Mouse (Mus musculus): ENCODE data around the gene Srd5a3. TPM values are rescaled to one million over a fixed set of nuclear protein-coding genes. Genes with fewer than 3 reads are reported as not detected.

Gene Srd5a3
- polyA plus RNA-seq, 1 experiment from 2014 or later, result 20.1 TPM

DNA sequence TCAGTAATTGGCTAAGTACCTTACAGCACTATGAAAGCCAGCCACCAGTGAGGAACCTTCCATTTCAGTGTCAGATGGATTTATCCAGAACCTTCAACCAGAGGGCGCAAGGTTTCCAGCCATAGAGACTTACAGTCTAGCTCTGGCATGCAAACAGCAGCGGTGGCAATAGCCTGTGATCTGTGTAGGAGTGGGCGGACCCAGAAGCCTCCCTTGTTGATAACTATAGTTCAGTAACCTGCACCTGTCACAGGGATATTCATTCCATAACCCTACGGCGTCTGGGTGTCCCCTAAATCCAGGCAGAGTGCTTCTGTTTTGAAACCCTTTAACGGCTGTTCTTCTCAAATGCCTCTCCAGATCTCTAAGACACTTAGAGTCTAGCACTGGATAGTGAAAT lies 19.5 kb downstream of the Srd5a3 start:
- Histone ChIP-seq H3K4me1 (no peaks in the 10 kb centered on the region), H3K4me3 (no peak overlapping the region), H3K4me2 (replicated peaks) (no peak overlapping the region), H3K27me3 (replicated peaks) (no peaks in the 10 kb centered on the region), H3K27ac (no peak overlapping the region), H3K9me3 (no peaks in the 10 kb centered on the region), H3K9ac (no peak overlapping the region), H3K36me3 (peaks cover 10% of the 10 kb centered on the region; the same call in 1 of the 2 replicates)
- no peak for ATAC-seq (ENCODE audit: low FRiP score, low read depth)
- 89% methylated on average over 6 of the region's 6 CpGs for WGBS

GRCm38 (mm10) chr5:76160086-76160485 lies 20.0 kb downstream of the Srd5a3 start:
- peaks cover 10% of the 10 kb centered on the region; the same call in 1 of the 2 replicates for H3K36me3 ChIP-seq
- WGBS, result 71% methylated on average over 3 of the region's 3 CpGs
- ATAC-seq (ENCODE audit: low FRiP score, low read depth), result no peak
- H3K4me3 ChIP-seq, result no peak overlapping the region
- H3K9ac ChIP-seq, result no peak overlapping the region
- no peaks in the 10 kb centered on the region for H3K4me1 ChIP-seq
- no peak overlapping the region for H3K27ac ChIP-seq
- H3K27me3 ChIP-seq (replicated peaks), result no peaks in the 10 kb centered on the region
- no peak overlapping the region for H3K4me2 ChIP-seq (replicated peaks)
- H3K9me3 ChIP-seq, result no peaks in the 10 kb centered on the region

- no peaks in the 10 kb centered on the region for H3K36me3 ChIP-seq
- H3K4me1 ChIP-seq, result no peaks in the 10 kb centered on the region
- no peak overlapping the region for H3K4me2 ChIP-seq (replicated peaks)
- no peaks in the 10 kb centered on the region for H3K9me3 ChIP-seq
- no peak overlapping the region for H3K9ac ChIP-seq
- no peak for ATAC-seq (ENCODE audit: low FRiP score, low read depth)
- H3K27me3 ChIP-seq (replicated peaks), result no peaks in the 10 kb centered on the region
- no peak overlapping the region for H3K4me3 ChIP-seq
- 92% methylated on average over 6 of the region's 6 CpGs for WGBS
- no peak overlapping the region for H3K27ac ChIP-seq
Measured at GRCm38 (mm10) chr5:76161491-76161890, 21.4 kb downstream of the Srd5a3 start.

GRCm38 (mm10) chr5:76162926-76163325 lies 22.9 kb downstream of the Srd5a3 start:
- no peak for ATAC-seq (ENCODE audit: low FRiP score, low read depth)
- Histone ChIP-seq H3K27me3 (replicated peaks) (no peaks in the 10 kb centered on the region), H3K27ac (no peak overlapping the region), H3K9ac (no peak overlapping the region), H3K9me3 (no peaks in the 10 kb centered on the region), H3K4me3 (no peak overlapping the region), H3K4me1 (no peaks in the 10 kb centered on the region), H3K4me2 (replicated peaks) (no peak overlapping the region), H3K36me3 (no peaks in the 10 kb centered on the region)
- WGBS, result 91% methylated on average over 5 of the region's 5 CpGs

DNA sequence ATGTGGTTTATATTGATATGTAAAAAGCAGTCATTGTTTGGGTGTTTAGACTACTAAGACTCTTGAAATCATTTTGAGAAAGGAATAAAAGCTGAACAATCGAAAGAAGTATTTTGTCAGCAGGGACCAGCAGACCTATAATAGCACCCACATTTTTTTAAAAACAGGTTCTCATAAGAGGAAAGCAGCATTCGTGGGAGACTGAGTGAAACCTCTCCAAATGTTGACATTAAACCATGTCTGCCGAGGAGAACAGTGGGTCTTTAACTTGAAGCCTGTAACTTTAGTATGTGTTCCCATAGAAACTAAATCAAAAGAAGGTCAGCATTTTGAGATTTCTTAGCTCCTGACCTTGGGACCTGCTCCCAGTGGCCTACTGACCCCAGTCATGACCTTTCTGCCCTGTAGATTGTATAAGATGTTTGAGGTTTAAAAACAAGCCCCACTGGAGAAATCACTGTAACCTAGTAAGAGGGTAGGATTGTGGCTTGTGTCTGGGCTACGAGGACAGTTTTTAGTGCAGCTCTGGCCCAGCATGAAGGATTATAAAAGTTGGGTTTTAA lies 23.8 kb downstream of the Srd5a3 start:
- no peak for ATAC-seq (ENCODE audit: low FRiP score, low read depth)
- WGBS, result 42% methylated on average over 4 of the region's 4 CpGs
- H3K27me3 ChIP-seq (replicated peaks), result no peaks in the 10 kb centered on the region

DNA sequence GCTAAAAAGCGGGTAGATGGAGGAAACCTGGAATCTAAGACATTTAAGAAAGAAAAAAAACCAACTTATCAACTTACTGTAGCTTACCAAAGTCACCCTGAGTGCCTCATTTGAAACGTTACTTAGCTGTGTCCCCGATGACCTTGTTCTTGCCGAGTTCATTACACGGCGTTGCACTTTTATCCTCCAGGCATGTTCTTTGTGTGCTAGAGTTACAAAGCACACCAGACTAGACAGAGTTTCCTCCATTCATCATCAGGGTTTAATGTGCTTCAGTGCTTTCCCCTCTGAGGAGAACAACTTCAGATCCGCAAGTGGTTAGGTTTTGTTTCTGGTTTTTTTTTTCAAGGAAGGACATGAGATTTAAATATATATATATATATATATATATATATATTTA lies 24.8 kb downstream of the Srd5a3 start:
- Histone ChIP-seq H3K4me2 (replicated peaks) (no peak overlapping the region), H3K9ac (no peak overlapping the region), H3K4me3 (no peak overlapping the region), H3K4me1 (no peaks in the 10 kb centered on the region), H3K9me3 (no peaks in the 10 kb centered on the region), H3K27me3 (replicated peaks) (no peaks in the 10 kb centered on the region), H3K36me3 (no peaks in the 10 kb centered on the region), H3K27ac (no peak overlapping the region)
- WGBS, result 69% methylated on average over 7 of the region's 7 CpGs
- no peak for ATAC-seq (ENCODE audit: low FRiP score, low read depth)

More for the DNA sequence above, 23.8 kb downstream of the Srd5a3 start:
- H3K27ac ChIP-seq, result no peak overlapping the region
- H3K9me3 ChIP-seq, result no peaks in the 10 kb centered on the region
- no peak overlapping the region for H3K4me3 ChIP-seq
- no peaks in the 10 kb centered on the region for H3K36me3 ChIP-seq
- H3K9ac ChIP-seq, result no peak overlapping the region
- no peaks in the 10 kb centered on the region for H3K4me1 ChIP-seq
- H3K4me2 ChIP-seq (replicated peaks), result no peak overlapping the region

DNA sequence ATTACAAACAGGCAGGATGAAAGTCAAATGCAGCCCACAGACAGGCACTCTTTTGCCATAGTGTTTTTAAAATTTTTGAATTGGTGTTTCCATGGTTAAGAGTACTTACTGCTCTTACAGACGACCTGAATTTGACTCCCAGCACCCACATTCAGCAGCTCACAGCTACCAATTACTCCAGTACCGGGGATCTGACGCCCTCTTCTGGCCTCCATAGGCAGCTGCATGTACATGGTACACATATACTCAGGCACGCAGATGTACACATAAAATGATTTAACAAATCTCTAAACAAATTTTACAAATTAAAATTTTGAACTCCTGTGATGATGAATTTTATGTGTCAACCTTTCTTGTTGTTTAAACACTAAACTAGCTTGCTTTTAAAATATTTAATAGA lies 30.5 kb downstream of the Srd5a3 start:
- 77% methylated on average over 4 of the region's 4 CpGs for WGBS
- Histone ChIP-seq H3K27me3 (replicated peaks) (no peaks in the 10 kb centered on the region), H3K27ac (no peak overlapping the region), H3K4me2 (replicated peaks) (no peak overlapping the region), H3K4me1 (no peaks in the 10 kb centered on the region), H3K9ac (no peak overlapping the region), H3K4me3 (no peak overlapping the region), H3K9me3 (no peaks in the 10 kb centered on the region), H3K36me3 (no peaks in the 10 kb centered on the region)
- ATAC-seq (ENCODE audit: low FRiP score, low read depth), result no peak

GRCm38 (mm10) chr5:76171039-76171438 lies 31.0 kb downstream of the Srd5a3 start:
- H3K36me3 ChIP-seq, result no peaks in the 10 kb centered on the region
- H3K9ac ChIP-seq, result no peak overlapping the region
- no peaks in the 10 kb centered on the region for H3K27me3 ChIP-seq (replicated peaks)
- no peaks in the 10 kb centered on the region for H3K4me1 ChIP-seq
- H3K4me2 ChIP-seq (replicated peaks), result no peak overlapping the region
- H3K4me3 ChIP-seq, result no peak overlapping the region
- no peak for ATAC-seq (ENCODE audit: low FRiP score, low read depth)
- no peak overlapping the region for H3K27ac ChIP-seq
- no peaks in the 10 kb centered on the region for H3K9me3 ChIP-seq

DNA sequence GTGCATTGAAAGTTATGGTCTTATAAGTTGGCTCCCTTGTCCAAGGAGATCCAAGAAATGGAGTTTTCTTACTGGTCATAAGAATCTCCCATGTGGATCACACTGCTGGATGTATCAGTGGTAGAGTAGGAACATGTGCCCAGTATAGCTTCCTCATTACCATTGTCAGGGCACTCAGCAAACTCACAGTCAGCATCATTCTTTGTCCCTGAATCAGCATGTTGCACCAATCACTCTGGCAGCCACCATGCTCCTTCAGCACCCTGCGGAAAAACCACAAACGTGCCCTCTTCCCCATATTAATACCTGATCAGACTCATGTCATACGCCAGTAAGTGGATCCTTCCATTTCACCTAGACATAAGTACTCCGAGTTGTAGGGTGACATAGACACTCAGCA lies 35.0 kb downstream of the Srd5a3 start:
- Histone ChIP-seq H3K27ac (no peak overlapping the region), H3K4me1 (no peaks in the 10 kb centered on the region), H3K4me2 (replicated peaks) (no peak overlapping the region), H3K9me3 (no peaks in the 10 kb centered on the region), H3K4me3 (no peak overlapping the region), H3K36me3 (no peaks in the 10 kb centered on the region), H3K27me3 (replicated peaks) (no peaks in the 10 kb centered on the region), H3K9ac (no peak overlapping the region)
- 92% methylated on average over 4 of the region's 4 CpGs for WGBS
- no peak for ATAC-seq (ENCODE audit: low FRiP score, low read depth)

DNA sequence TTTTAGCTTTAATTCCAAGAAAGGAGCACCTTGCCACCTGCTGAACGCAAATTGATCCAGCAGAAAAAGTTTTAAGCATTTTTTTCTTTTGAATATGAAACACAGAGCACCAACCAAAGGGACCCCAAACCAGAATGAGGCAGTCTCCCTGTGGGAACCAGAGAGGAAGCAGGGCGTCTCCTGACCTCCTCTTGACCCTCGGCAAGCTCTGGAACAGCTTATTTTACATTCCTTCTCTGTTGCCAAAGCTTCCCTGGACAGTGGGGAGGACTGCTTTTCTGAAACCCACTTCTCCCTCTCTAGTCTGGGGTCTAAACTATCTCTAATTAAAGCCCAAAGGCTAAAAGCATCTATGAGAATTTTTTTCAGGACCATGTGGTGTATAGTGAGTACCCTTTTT lies 36.3 kb downstream of the Srd5a3 start:
- no peaks in the 10 kb centered on the region for H3K9me3 ChIP-seq
- H3K4me1 ChIP-seq, result no peaks in the 10 kb centered on the region
- WGBS, result 43% methylated on average over 3 of the region's 3 CpGs
- H3K36me3 ChIP-seq, result no peaks in the 10 kb centered on the region
- no peak overlapping the region for H3K4me2 ChIP-seq (replicated peaks)
- H3K27ac ChIP-seq, result no peak overlapping the region
- H3K9ac ChIP-seq, result no peak overlapping the region
- no peaks in the 10 kb centered on the region for H3K27me3 ChIP-seq (replicated peaks)
- H3K4me3 ChIP-seq, result no peak overlapping the region
- no peak for ATAC-seq (ENCODE audit: low FRiP score, low read depth)

DNA sequence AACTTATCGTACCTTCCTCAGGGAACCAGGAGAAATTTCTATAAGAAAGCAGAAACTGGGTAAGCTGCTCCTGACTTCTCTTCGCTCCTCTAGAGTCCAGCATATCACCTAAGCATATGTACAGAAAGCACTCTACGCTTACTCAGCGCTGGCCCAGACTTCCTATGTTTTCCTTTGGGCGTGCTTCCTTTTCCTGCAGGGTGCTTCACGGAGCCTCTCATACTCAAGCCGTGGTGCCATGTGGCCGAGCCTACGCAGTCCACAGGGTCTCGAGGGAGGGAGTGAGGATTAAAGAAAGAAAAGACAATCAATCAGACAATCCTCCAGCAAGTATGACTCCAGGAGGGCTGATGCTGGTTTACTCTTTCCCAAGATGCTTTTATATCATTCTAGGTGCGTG lies 36.8 kb downstream of the Srd5a3 start:
- Histone ChIP-seq H3K36me3 (no peaks in the 10 kb centered on the region), H3K27ac (no peak overlapping the region), H3K9ac (no peak overlapping the region), H3K4me1 (no peaks in the 10 kb centered on the region), H3K4me2 (replicated peaks) (no peak overlapping the region), H3K27me3 (replicated peaks) (no peaks in the 10 kb centered on the region), H3K9me3 (no peaks in the 10 kb centered on the region), H3K4me3 (no peak overlapping the region)
- WGBS, result 71% methylated on average over 11 of the region's 11 CpGs
- no peak for ATAC-seq (ENCODE audit: low FRiP score, low read depth)

- no peak for ATAC-seq (ENCODE audit: low FRiP score, low read depth)
- Histone ChIP-seq H3K9ac (no peak overlapping the region), H3K36me3 (no peaks in the 10 kb centered on the region), H3K4me1 (no peaks in the 10 kb centered on the region), H3K4me2 (replicated peaks) (no peak overlapping the region), H3K27me3 (replicated peaks) (no peaks in the 10 kb centered on the region), H3K27ac (no peak overlapping the region), H3K4me3 (no peak overlapping the region), H3K9me3 (no peaks in the 10 kb centered on the region)
- whole genome bisulfite sequencing, result 83% methylated on average over 7 of the region's 7 CpGs
Measured at GRCm38 (mm10) chr5:76177664-76178063, 37.6 kb downstream of the Srd5a3 start.

GRCm38 (mm10) chr5:76179171-76179570 lies 39.1 kb downstream of the Srd5a3 start:
- no peak overlapping the region for H3K4me3 ChIP-seq
- H3K4me2 ChIP-seq (replicated peaks), result no peak overlapping the region
- H3K36me3 ChIP-seq, result no peaks in the 10 kb centered on the region
- no peak overlapping the region for H3K9ac ChIP-seq
- no peaks in the 10 kb centered on the region for H3K9me3 ChIP-seq
- whole genome bisulfite sequencing, result 96% methylated on average over 5 of the region's 5 CpGs
- ATAC-seq (ENCODE audit: low FRiP score, low read depth), result no peak
- H3K27ac ChIP-seq, result no peak overlapping the region
- H3K27me3 ChIP-seq (replicated peaks), result no peaks in the 10 kb centered on the region
- H3K4me1 ChIP-seq, result no peaks in the 10 kb centered on the region
